Mouse (Mus musculus): ENCODE measurements at regions not wholly inside any gene's neighbourhood (a gene's known extent, or its start where the extent isn't known, plus 50 kb on each side); places are given as distances from the start of the nearest gene placed in this dataset.

- Histone ChIP-seq H3K4me1 (ENCODE audit: control insufficient read depth, insufficient read depth, low read length) (no peaks in the 10 kb centered on the region), H3K4me2 (no peak overlapping the region), H3K4me3 (ENCODE audit: low read depth, low read length) (no peak overlapping the region), H3K27ac (ENCODE audit: low read depth, low read length) (no peak overlapping the region), H3K9me3 (ENCODE audit: control insufficient read depth, low read length) (no peaks in the 10 kb centered on the region), H3K9ac (ENCODE audit: low read length) (no peak overlapping the region), H3K27me3 (ENCODE audit: control insufficient read depth, insufficient read depth, low read length) (no peaks in the 10 kb centered on the region), H3K36me3 (ENCODE audit: control insufficient read depth, insufficient read depth, low read length) (no peaks in the 10 kb centered on the region)
- no peak for DNase-seq (ENCODE audit: low spot score, missing footprints)
- no peak for ATAC-seq (ENCODE audit: low FRiP score)
- 85% methylated on average over 8 of the region's 8 CpGs for WGBS
Measured at GRCm38 (mm10) chr6:47647876-47648275, 52.7 kb upstream of the Ezh2 start.

- no peak overlapping the region for H3K9ac ChIP-seq (ENCODE audit: low read length)
- no peaks in the 10 kb centered on the region for H3K9me3 ChIP-seq (ENCODE audit: control insufficient read depth, low read length)
- no peak overlapping the region for H3K27ac ChIP-seq (ENCODE audit: low read depth, low read length)
- DNase-seq (ENCODE audit: low spot score, missing footprints) = no peak
- no peaks in the 10 kb centered on the region for H3K4me1 ChIP-seq (ENCODE audit: control insufficient read depth, insufficient read depth, low read length)
- no peak for ATAC-seq (ENCODE audit: low FRiP score)
- H3K4me2 ChIP-seq = no peak overlapping the region
- no peaks in the 10 kb centered on the region for H3K27me3 ChIP-seq (ENCODE audit: control insufficient read depth, insufficient read depth, low read length)
- WGBS = 70% methylated on average over 14 of the region's 14 CpGs
- H3K4me3 ChIP-seq (ENCODE audit: low read depth, low read length) = no peak overlapping the region
- no peaks in the 10 kb centered on the region for H3K36me3 ChIP-seq (ENCODE audit: control insufficient read depth, insufficient read depth, low read length)
Measured at GRCm38 (mm10) chr6:47646731-47647567, 51.8 kb upstream of the Ezh2 start.

- no peak for DNase-seq (ENCODE audit: low spot score, missing footprints)
- H3K27me3 ChIP-seq (ENCODE audit: control insufficient read depth, insufficient read depth, low read length) = no peaks in the 10 kb centered on the region
- no peak overlapping the region for H3K27ac ChIP-seq (ENCODE audit: low read depth, low read length)
- 58% methylated on average over 1 of the region's 1 CpGs for WGBS
- H3K4me3 ChIP-seq (ENCODE audit: low read depth, low read length) = no peak overlapping the region
- H3K4me1 ChIP-seq (ENCODE audit: control insufficient read depth, insufficient read depth, low read length) = no peaks in the 10 kb centered on the region
- no peak overlapping the region for H3K9ac ChIP-seq (ENCODE audit: low read length)
- H3K36me3 ChIP-seq (ENCODE audit: control insufficient read depth, insufficient read depth, low read length) = no peaks in the 10 kb centered on the region
- no peak for ATAC-seq (ENCODE audit: low FRiP score)
- no peaks in the 10 kb centered on the region for H3K9me3 ChIP-seq (ENCODE audit: control insufficient read depth, low read length)
- no peak overlapping the region for H3K4me2 ChIP-seq
Measured at GRCm38 (mm10) chr6:47646022-47646421, 50.9 kb upstream of the Ezh2 start.

Measured in midbrain, embryonic 11.5 days (tissue).